Mouse (Mus musculus): ENCODE data around the gene Strap. TPM values are rescaled to one million over a fixed set of nuclear protein-coding genes. Genes with fewer than 3 reads are reported as not detected.

Gene Strap
- total RNA-seq, 2 experiments from 2014 or later = 85.4 to 87.0 TPM

- DNase-seq (ENCODE audit: low spot score) = no peak
Measured at GRCm38 (mm10) chr6:137774166-137774565, 39.3 kb downstream of the Strap start.

- no peak for DNase-seq (ENCODE audit: low spot score)
Measured at GRCm38 (mm10) chr6:137775159-137775558, 40.3 kb downstream of the Strap start.

- no peak for DNase-seq (ENCODE audit: low spot score)
Measured at GRCm38 (mm10) chr6:137776981-137777380, 42.1 kb downstream of the Strap start.

- DNase-seq (ENCODE audit: low spot score) = no peak
Measured at GRCm38 (mm10) chr6:137783899-137784637, 49.2 kb downstream of the Strap start.

- no peak for DNase-seq (ENCODE audit: low spot score)
Measured at GRCm38 (mm10) chr6:137788976-137789590, 54.2 kb downstream of the Strap start.

GRCm38 (mm10) chr6:137789658-137790057 lies 54.8 kb downstream of the Strap start:
- no peak for DNase-seq (ENCODE audit: low spot score)

- no peak for DNase-seq (ENCODE audit: low spot score)
Measured at GRCm38 (mm10) chr6:137795494-137795893, 60.6 kb downstream of the Strap start.

- no peak for DNase-seq (ENCODE audit: low spot score)
Measured at GRCm38 (mm10) chr6:137796596-137797567, 62.0 kb downstream of the Strap start.

- DNase-seq (ENCODE audit: low spot score) = no peak
Measured at GRCm38 (mm10) chr6:137799253-137799652, 64.4 kb downstream of the Strap start.

Other genes with a start within 250 kb of the Strap start
- gene Eps8, start 80.2 kb upstream of the Strap start, total RNA-seq (2021) = 1 to 10 TPM; 3.7 to 4.8 TPM
- gene Dera, start 19.5 kb downstream of the Strap start, total RNA-seq (2021) = 1 to 10 TPM; 6.5 to 7.8 TPM